ENCODE assay signal across 14 mouse cellular contexts in genomic region chr4:147346361-147347035, GRCm38 (mm10). TPM values are rescaled to one million over a fixed set of nuclear protein-coding genes. Genes with fewer than 3 reads are reported as not detected.
"Had no signal": no experiment of that assay in that cellular context is flagged by ENCODE, and none has a peak within 500 bp of the region (broad histone marks: within the 10 kb centered on the region; RNA-seq: fewer than 3 reads in every experiment).

No protein-coding gene starts in this region.

RNA-seq across cellular contexts. Expression of gene Zfp978, which starts 14.6 kb away (rescaled TPM):
- total RNA-seq: midbrain, postnatal 0 days; monocyte, adult 5-6 weeks had no signal
- polyA plus RNA-seq: liver, postnatal 0 days; lung, adult 2 months; lung, postnatal 0 days; macrophage; midbrain, embryonic 15.5 days; midbrain, postnatal 0 days; neural tube, embryonic 13.5 days; neural tube, embryonic 15.5 days; small intestine, adult 2 months; stomach, embryonic 16.5 days; urinary bladder, adult 2 months had no signal

RNA-seq across cellular contexts. Expression of gene Zfp988, which starts 41.0 kb away (rescaled TPM):
- total RNA-seq: midbrain, postnatal 0 days; monocyte, adult 5-6 weeks had no signal
- polyA plus RNA-seq: liver, embryonic 15.5 days; liver, postnatal 0 days; lung, adult 2 months; lung, postnatal 0 days; macrophage; midbrain, embryonic 13.5 days; small intestine, adult 2 months had no signal
